Mouse (Mus musculus): ENCODE measurements around the gene Slc44a1. TPM values are rescaled to one million over a fixed set of nuclear protein-coding genes. Genes with fewer than 3 reads are reported as not detected.

Slc44a1 gene
- polyA plus RNA-seq, 1 experiment = 69.4 TPM

- no peak overlapping the region for H3K27ac ChIP-seq (ENCODE audit: insufficient read depth, low read depth, low read length)
- TF ChIP-seq CTCF (IDR thresholded peaks at IDR 0.05; ENCODE audit: low read depth, low read length) (no peak), POLR2A (IDR thresholded peaks at IDR 0.05; ENCODE audit: borderline replicate concordance, low read depth, low read length) (no peak)
- no peak overlapping the region for H3K4me3 ChIP-seq (ENCODE audit: insufficient read depth, low read length)
- H3K4me1 ChIP-seq (ENCODE audit: control insufficient read depth, insufficient read depth, low read length) = no peaks in the 10 kb centered on the region
Measured at GRCm38 (mm10) chr4:53522655-53523054, 82.4 kb downstream of the Slc44a1 start.

GRCm38 (mm10) chr4:53525503-53525902 is 85.3 kb downstream of the Slc44a1 start:
- Histone ChIP-seq H3K4me3 (ENCODE audit: insufficient read depth, low read length) (no peak overlapping the region), H3K27ac (ENCODE audit: insufficient read depth, low read depth, low read length) (no peak overlapping the region), H3K4me1 (ENCODE audit: control insufficient read depth, insufficient read depth, low read length) (no peaks in the 10 kb centered on the region)
- no peak for TF ChIP-seq POLR2A (IDR thresholded peaks at IDR 0.05; ENCODE audit: borderline replicate concordance, low read depth, low read length)
- TF ChIP-seq CTCF (IDR thresholded peaks at IDR 0.05; ENCODE audit: low read depth, low read length) = no peak

DNA sequence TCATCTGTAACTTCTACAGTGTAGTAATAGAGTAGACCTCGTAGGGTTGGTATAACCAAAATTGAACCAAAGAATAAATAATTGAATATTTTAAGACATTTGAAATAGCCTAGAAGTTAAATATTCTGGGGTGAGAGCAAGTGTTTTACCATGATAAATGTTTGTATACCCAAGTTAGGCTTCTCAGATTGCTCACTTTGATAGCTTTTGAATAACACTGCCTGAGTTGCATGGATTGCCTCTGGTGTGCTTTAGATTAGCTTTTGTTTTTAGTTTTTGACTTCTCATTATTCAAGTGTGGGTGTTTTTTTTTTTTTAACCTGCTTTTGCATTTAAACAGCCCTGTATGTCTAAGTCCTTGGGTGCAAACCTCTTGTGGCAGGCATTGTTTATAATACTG is 85.8 kb downstream of the Slc44a1 start:
- Histone ChIP-seq H3K4me1 (ENCODE audit: control insufficient read depth, insufficient read depth, low read length) (no peaks in the 10 kb centered on the region), H3K27ac (ENCODE audit: insufficient read depth, low read depth, low read length) (no peak overlapping the region), H3K4me3 (ENCODE audit: insufficient read depth, low read length) (no peak overlapping the region)
- no peak for TF ChIP-seq CTCF (IDR thresholded peaks at IDR 0.05; ENCODE audit: low read depth, low read length)
- no peak for TF ChIP-seq POLR2A (IDR thresholded peaks at IDR 0.05; ENCODE audit: borderline replicate concordance, low read depth, low read length)

GRCm38 (mm10) chr4:53526446-53526845 is 86.2 kb downstream of the Slc44a1 start:
- H3K4me1 ChIP-seq (ENCODE audit: control insufficient read depth, insufficient read depth, low read length) = no peaks in the 10 kb centered on the region
- TF ChIP-seq CTCF (IDR thresholded peaks at IDR 0.05; ENCODE audit: low read depth, low read length) (no peak), POLR2A (IDR thresholded peaks at IDR 0.05; ENCODE audit: borderline replicate concordance, low read depth, low read length) (no peak)
- H3K27ac ChIP-seq (ENCODE audit: insufficient read depth, low read depth, low read length) = no peak overlapping the region
- H3K4me3 ChIP-seq (ENCODE audit: insufficient read depth, low read length) = no peak overlapping the region

- no peak overlapping the region for H3K4me3 ChIP-seq (ENCODE audit: insufficient read depth, low read length)
- no peak for TF ChIP-seq CTCF (IDR thresholded peaks at IDR 0.05; ENCODE audit: low read depth, low read length)
- no peaks in the 10 kb centered on the region for H3K4me1 ChIP-seq (ENCODE audit: control insufficient read depth, insufficient read depth, low read length)
- no peak overlapping the region for H3K27ac ChIP-seq (ENCODE audit: insufficient read depth, low read depth, low read length)
Measured at GRCm38 (mm10) chr4:53535795-53536194, 95.6 kb downstream of the Slc44a1 start.

GRCm38 (mm10) chr4:53537101-53537500 is 96.9 kb downstream of the Slc44a1 start:
- no peak for TF ChIP-seq CTCF (IDR thresholded peaks at IDR 0.05; ENCODE audit: low read depth, low read length)
- no peak for TF ChIP-seq POLR2A (IDR thresholded peaks at IDR 0.05; ENCODE audit: borderline replicate concordance, low read depth, low read length)
- Histone ChIP-seq H3K4me3 (ENCODE audit: insufficient read depth, low read length) (no peak overlapping the region), H3K27ac (ENCODE audit: insufficient read depth, low read depth, low read length) (no peak overlapping the region), H3K4me1 (ENCODE audit: control insufficient read depth, insufficient read depth, low read length) (no peaks in the 10 kb centered on the region)

- Histone ChIP-seq H3K4me1 (ENCODE audit: control insufficient read depth, insufficient read depth, low read length) (no peaks in the 10 kb centered on the region), H3K27ac (ENCODE audit: insufficient read depth, low read depth, low read length) (no peak overlapping the region), H3K4me3 (ENCODE audit: insufficient read depth, low read length) (no peak overlapping the region)
- TF ChIP-seq POLR2A (IDR thresholded peaks at IDR 0.05; ENCODE audit: borderline replicate concordance, low read depth, low read length) (no peak), CTCF (IDR thresholded peaks at IDR 0.05; ENCODE audit: low read depth, low read length) (no peak)
Measured at GRCm38 (mm10) chr4:53537539-53537938, 97.3 kb downstream of the Slc44a1 start.

DNA sequence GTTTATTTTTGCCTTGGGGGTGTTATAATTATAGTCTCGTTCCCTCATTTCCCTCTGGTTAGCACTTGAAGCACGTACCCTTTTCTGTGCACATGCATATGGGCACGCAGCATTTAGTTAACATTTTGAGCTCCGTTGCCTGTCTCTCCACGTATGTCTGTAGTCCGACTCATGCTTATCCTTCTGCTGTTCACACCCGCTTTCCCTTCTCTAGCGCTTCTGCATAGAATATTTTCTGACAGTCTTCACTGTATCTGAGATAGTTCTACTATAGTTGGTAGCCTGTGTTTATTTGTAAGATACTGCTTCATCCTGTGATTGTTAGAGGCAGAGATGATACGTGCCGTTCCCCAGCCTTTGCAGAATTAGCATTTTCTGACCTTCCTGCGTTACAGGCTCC is 98.4 kb downstream of the Slc44a1 start:
- H3K4me3 ChIP-seq (ENCODE audit: insufficient read depth, low read length) = no peak overlapping the region
- TF ChIP-seq POLR2A (IDR thresholded peaks at IDR 0.05; ENCODE audit: borderline replicate concordance, low read depth, low read length) (no peak), CTCF (IDR thresholded peaks at IDR 0.05; ENCODE audit: low read depth, low read length) (no peak)
- no peak overlapping the region for H3K27ac ChIP-seq (ENCODE audit: insufficient read depth, low read depth, low read length)
- no peaks in the 10 kb centered on the region for H3K4me1 ChIP-seq (ENCODE audit: control insufficient read depth, insufficient read depth, low read length)

DNA sequence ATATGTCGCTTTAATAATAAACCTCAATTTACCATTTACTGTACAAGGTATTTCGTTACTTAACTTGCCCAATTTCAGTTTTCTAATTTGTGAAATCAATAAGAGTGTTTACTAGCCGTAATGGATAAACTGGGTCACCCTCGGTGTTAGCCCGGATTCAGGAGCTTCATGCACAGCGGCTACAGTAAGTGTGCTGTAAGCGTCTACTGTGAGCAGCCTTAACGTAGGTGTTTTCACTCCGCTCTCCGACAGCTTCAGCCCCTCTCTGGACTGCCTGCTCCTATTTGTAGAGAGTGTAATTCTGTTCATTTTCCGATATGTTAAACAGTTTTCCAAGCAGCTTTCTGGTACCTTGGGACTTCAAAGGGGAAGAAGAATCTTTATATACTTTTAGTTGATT is 99.7 kb downstream of the Slc44a1 start:
- no peak overlapping the region for H3K27ac ChIP-seq (ENCODE audit: insufficient read depth, low read depth, low read length)
- no peak overlapping the region for H3K4me3 ChIP-seq (ENCODE audit: insufficient read depth, low read length)
- TF ChIP-seq CTCF (IDR thresholded peaks at IDR 0.05; ENCODE audit: low read depth, low read length) (no peak), POLR2A (IDR thresholded peaks at IDR 0.05; ENCODE audit: borderline replicate concordance, low read depth, low read length) (no peak)
- no peaks in the 10 kb centered on the region for H3K4me1 ChIP-seq (ENCODE audit: control insufficient read depth, insufficient read depth, low read length)

GRCm38 (mm10) chr4:53543421-53543820 is 103.2 kb downstream of the Slc44a1 start:
- TF ChIP-seq CTCF (IDR thresholded peaks at IDR 0.05; ENCODE audit: low read depth, low read length) (no peak), POLR2A (IDR thresholded peaks at IDR 0.05; ENCODE audit: borderline replicate concordance, low read depth, low read length) (no peak)
- Histone ChIP-seq H3K27ac (ENCODE audit: insufficient read depth, low read depth, low read length) (no peak overlapping the region), H3K4me3 (ENCODE audit: insufficient read depth, low read length) (no peak overlapping the region), H3K4me1 (ENCODE audit: control insufficient read depth, insufficient read depth, low read length) (no peaks in the 10 kb centered on the region)

DNA sequence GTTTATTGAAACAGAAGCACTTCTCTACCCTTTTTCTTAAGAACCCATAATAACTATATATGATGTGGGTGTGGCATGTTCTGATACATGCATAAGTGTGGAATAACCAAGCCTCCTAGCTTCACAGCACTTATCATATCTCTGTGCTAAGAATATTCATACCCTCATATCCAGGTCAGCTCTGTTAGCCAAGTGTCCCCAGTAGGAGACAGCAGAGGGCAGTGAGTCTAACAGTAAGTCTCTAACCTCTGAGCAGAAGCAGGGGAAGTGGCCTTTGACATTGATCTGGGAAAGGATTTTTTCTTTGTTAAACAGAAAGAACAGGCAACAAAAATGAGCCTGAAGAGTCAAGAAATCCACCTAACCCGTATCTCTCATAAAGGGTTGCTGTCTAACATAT is 104.7 kb downstream of the Slc44a1 start:
- TF ChIP-seq POLR2A (IDR thresholded peaks at IDR 0.05; ENCODE audit: borderline replicate concordance, low read depth, low read length) (no peak), CTCF (IDR thresholded peaks at IDR 0.05; ENCODE audit: low read depth, low read length) (no peak)
- H3K4me3 ChIP-seq (ENCODE audit: insufficient read depth, low read length) = no peak overlapping the region
- H3K4me1 ChIP-seq (ENCODE audit: control insufficient read depth, insufficient read depth, low read length) = no peaks in the 10 kb centered on the region
- H3K27ac ChIP-seq (ENCODE audit: insufficient read depth, low read depth, low read length) = no peak overlapping the region
